Mouse (Mus musculus): ENCODE measurements around the gene Ttc28. TPM values are rescaled to one million over a fixed set of nuclear protein-coding genes. Genes with fewer than 3 reads are reported as not detected.
A peak's percentile ranks its signal among the peaks of the same experiment; 100 is the strongest.

Ttc28 gene
- polyA plus RNA-seq, 1 experiment from 2014 or later, result 5.4 TPM

DNA sequence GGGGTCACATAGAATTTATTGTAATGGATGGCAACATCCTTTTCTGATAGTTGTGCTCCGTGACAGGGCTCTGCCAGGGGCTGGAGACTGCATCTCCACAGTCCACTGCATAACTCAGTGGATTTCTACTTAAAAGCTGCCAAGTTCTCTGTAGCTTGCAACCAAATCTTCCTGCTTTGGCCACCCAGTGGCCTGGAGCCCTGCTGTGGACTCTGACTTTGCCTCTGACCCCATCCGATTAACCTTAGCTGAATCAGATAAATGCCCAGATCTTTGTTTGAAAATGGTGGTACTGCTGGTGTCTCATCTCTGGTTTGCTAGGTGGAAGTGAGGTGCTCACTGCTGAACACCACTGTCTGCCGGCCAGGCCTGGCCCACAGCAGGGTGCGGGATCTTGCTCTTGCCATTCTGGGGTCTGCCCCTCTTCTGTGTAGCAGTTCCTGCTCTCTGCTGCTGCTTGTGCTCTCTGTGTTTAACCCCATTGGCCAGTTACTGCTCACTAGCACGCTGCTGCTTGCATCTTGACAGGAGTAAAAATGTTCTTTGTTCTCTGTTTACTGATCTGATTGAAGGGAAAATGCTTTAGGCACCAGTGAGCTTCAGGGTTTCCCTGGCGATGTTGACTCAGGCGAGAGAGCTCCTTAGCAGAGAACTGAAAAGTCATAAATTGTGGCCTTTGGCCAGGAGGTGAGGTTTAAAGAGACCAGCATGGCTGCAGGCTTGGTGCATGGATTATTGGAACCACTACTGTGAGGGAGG is 219.1 kb downstream of the Ttc28 start:
- H3K9me3 ChIP-seq (ENCODE audit: low read length), result no peaks in the 10 kb centered on the region
- TF ChIP-seq EP300 (IDR thresholded peaks at IDR 0.05) (no peak), CTCF (IDR thresholded peaks at IDR 0.05) (no peak)
- ATAC-seq (peak; percentile 37; the same call in 1 of the 2 replicates), DNase-seq (ENCODE audit: low spot score) (peak; percentile 64)
- no peak overlapping the region for H3K27ac ChIP-seq (ENCODE audit: low read length)
- H3K9ac ChIP-seq (replicated peaks; ENCODE audit: low read depth), result no peak overlapping the region
- peaks cover 7% of the 10 kb centered on the region; the same call in 1 of the 2 replicates for H3K4me1 ChIP-seq (ENCODE audit: insufficient read depth, low read depth, low read length)
- no peak overlapping the region for H3K4me3 ChIP-seq (ENCODE audit: low read depth, low read length)
- no peak overlapping the region for H3K4me2 ChIP-seq (replicated peaks; ENCODE audit: low read depth, low read length)
- H3K36me3 ChIP-seq (ENCODE audit: insufficient read depth, low read length), result peaks cover 2% of the 10 kb centered on the region; the same call in 1 of the 2 replicates
- WGBS, result 48% methylated on average over 7 of the region's 7 CpGs
- H3K27me3 ChIP-seq (replicated peaks; ENCODE audit: insufficient read depth, low read length), result no peaks in the 10 kb centered on the region

DNA sequence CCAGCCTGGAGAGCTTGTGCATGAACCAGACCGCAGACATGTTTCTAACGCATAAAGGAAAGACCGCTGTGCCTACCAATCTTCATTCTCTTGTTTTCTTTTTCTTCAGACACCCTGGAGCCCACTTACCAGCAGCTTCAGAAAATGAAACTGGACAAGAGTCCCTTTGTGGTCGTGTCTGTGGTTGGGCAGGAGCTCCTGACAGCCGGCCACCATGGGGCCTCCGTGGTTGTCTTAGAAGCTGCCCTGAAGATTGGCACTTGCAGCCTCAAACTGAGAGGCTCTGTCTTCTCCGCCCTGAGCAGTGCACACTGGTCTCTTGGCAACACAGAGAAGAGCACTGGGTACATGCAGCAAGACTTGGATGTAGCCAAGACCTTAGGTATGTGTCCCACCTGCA is 221.0 kb downstream of the Ttc28 start:
- Histone ChIP-seq H3K9ac (replicated peaks; ENCODE audit: low read depth) (no peak overlapping the region), H3K4me3 (ENCODE audit: low read depth, low read length) (no peak overlapping the region), H3K27ac (ENCODE audit: low read length) (no peak overlapping the region), H3K27me3 (replicated peaks; ENCODE audit: insufficient read depth, low read length) (no peaks in the 10 kb centered on the region), H3K9me3 (ENCODE audit: low read length) (no peaks in the 10 kb centered on the region), H3K36me3 (ENCODE audit: insufficient read depth, low read length) (peaks cover 2% of the 10 kb centered on the region; the same call in 1 of the 2 replicates), H3K4me2 (replicated peaks; ENCODE audit: low read depth, low read length) (no peak overlapping the region), H3K4me1 (ENCODE audit: insufficient read depth, low read depth, low read length) (peaks cover 7% of the 10 kb centered on the region; the same call in 1 of the 2 replicates)
- no peak for ATAC-seq
- TF ChIP-seq EP300 (IDR thresholded peaks at IDR 0.05) (no peak), CTCF (IDR thresholded peaks at IDR 0.05) (no peak)
- DNase-seq (ENCODE audit: low spot score), result no peak
- WGBS, result 80% methylated on average over 7 of the region's 7 CpGs

DNA sequence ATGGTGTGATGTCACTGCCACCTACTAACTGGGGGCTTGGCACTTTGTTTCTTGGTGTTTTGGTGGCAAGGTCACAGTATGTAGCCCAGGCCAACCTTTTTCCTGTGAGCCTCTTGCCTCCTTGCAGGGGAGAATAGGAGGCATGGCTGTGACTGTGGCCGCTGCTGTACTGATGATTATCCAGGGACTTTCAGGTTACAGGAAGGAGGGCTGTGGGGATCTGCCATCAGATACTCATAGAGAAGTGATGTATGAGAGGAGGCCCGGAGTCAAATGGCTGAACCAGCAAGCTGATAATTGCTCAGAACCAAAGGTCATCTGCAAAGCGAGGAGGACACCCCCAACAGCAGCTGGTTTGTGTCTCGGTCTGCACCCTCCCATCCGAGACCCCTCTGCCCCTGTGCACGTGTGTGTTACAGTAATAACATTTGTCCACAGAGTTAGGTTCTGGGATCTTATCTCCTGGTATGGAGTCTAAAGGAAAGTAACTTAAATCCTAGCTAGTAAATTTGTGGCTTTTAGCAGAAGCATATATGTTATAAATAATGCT is 221.9 kb downstream of the Ttc28 start:
- peaks cover 2% of the 10 kb centered on the region; the same call in 1 of the 2 replicates for H3K36me3 ChIP-seq (ENCODE audit: insufficient read depth, low read length)
- H3K4me1 ChIP-seq (ENCODE audit: insufficient read depth, low read depth, low read length), result peaks cover 7% of the 10 kb centered on the region; the same call in 1 of the 2 replicates
- H3K9ac ChIP-seq (replicated peaks; ENCODE audit: low read depth), result no peak overlapping the region
- ATAC-seq (no peak), DNase-seq (ENCODE audit: low spot score) (no peak)
- no peaks in the 10 kb centered on the region for H3K9me3 ChIP-seq (ENCODE audit: low read length)
- H3K27me3 ChIP-seq (replicated peaks; ENCODE audit: insufficient read depth, low read length), result no peaks in the 10 kb centered on the region
- TF ChIP-seq CTCF (IDR thresholded peaks at IDR 0.05) (no peak), EP300 (IDR thresholded peaks at IDR 0.05) (no peak)
- no peak overlapping the region for H3K4me2 ChIP-seq (replicated peaks; ENCODE audit: low read depth, low read length)
- 59% methylated on average over 6 of the region's 6 CpGs for WGBS
- no peak overlapping the region for H3K4me3 ChIP-seq (ENCODE audit: low read depth, low read length)
- no peak overlapping the region for H3K27ac ChIP-seq (ENCODE audit: low read length)

DNA sequence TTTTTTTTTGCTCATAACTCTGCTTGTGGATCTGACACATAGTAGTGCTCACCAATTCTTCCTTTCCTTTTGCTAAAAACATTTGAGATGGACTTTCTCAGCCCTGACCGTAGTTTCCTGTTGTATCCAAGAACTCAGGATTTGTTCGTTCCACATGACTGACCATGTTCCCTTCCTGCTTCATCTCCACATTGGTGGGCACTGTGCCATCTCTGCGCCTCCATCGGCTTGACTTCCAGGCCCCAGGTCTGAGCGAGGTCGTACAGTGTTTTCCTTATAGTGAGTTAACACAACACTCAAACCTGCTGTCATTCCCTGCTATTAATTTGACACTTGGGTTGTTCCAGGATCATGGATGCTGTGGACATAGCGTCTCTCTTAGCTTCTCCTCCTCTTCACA is 225.2 kb downstream of the Ttc28 start:
- Histone ChIP-seq H3K4me3 (ENCODE audit: low read depth, low read length) (no peak overlapping the region), H3K27ac (ENCODE audit: low read length) (no peak overlapping the region), H3K9ac (replicated peaks; ENCODE audit: low read depth) (no peak overlapping the region), H3K27me3 (replicated peaks; ENCODE audit: insufficient read depth, low read length) (no peaks in the 10 kb centered on the region), H3K36me3 (ENCODE audit: insufficient read depth, low read length) (peaks cover 2% of the 10 kb centered on the region; the same call in 1 of the 2 replicates), H3K4me1 (ENCODE audit: insufficient read depth, low read depth, low read length) (no peaks in the 10 kb centered on the region), H3K4me2 (replicated peaks; ENCODE audit: low read depth, low read length) (no peak overlapping the region), H3K9me3 (ENCODE audit: low read length) (no peaks in the 10 kb centered on the region)
- TF ChIP-seq CTCF (IDR thresholded peaks at IDR 0.05) (no peak), EP300 (IDR thresholded peaks at IDR 0.05) (no peak)
- DNase-seq (ENCODE audit: low spot score) (no peak), ATAC-seq (no peak)
- 75% methylated on average over 7 of the region's 7 CpGs for WGBS

DNA sequence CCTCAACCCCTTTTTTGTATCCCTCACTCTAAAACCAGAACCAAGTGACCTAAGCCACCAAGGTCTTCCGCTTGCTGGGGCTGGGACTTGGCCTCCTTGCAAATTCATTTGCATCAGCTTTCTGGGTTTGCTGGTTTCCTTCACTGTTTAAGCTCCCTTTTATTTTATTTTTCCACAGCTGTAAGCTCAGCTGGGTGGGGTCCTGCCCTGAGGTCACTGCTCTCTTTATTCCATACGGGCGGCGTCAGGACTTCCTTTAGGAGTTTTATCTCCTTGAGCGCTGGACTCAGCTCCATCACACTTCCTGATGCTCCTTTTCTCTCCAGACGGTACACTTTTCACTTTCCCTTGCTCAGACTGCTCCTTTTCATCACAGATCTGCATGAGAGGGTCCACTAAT is 231.8 kb downstream of the Ttc28 start:
- Histone ChIP-seq H3K36me3 (ENCODE audit: insufficient read depth, low read length) (no peaks in the 10 kb centered on the region), H3K9ac (replicated peaks; ENCODE audit: low read depth) (no peak overlapping the region), H3K27ac (ENCODE audit: low read length) (no peak overlapping the region), H3K9me3 (ENCODE audit: low read length) (no peaks in the 10 kb centered on the region), H3K27me3 (replicated peaks; ENCODE audit: insufficient read depth, low read length) (no peaks in the 10 kb centered on the region), H3K4me2 (replicated peaks; ENCODE audit: low read depth, low read length) (no peak overlapping the region), H3K4me3 (ENCODE audit: low read depth, low read length) (no peak overlapping the region), H3K4me1 (ENCODE audit: insufficient read depth, low read depth, low read length) (peaks cover 9% of the 10 kb centered on the region; the same call in 1 of the 2 replicates)
- ATAC-seq, result peak; percentile 55; the same call in 1 of the 2 replicates
- DNase-seq (ENCODE audit: low spot score), result peak; percentile 46
- TF ChIP-seq EP300 (IDR thresholded peaks at IDR 0.05), result no peak
- TF ChIP-seq CTCF (IDR thresholded peaks at IDR 0.05), result no peak
- WGBS, result 61% methylated on average over 6 of the region's 6 CpGs

DNA sequence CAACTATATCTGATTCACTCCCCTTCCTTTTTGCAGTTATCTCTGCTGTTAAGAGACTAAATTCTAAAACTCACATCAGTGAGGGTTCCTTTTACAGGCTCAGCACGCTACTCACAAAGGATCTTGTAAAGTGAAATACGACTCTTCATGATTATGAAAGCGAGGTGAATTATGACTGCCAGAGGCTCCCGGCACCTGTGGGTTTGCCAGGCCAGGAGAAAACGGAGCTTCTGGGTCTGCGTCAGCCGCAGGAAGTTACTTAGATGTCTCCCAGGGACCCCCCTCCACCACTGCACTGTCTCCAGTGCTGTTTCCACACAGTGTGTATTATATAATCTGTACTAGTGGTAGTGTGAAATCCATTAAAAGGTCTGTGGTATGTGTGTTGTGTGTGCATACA is 233.6 kb downstream of the Ttc28 start:
- 61% methylated on average over 7 of the region's 7 CpGs for WGBS
- TF ChIP-seq EP300 (IDR thresholded peaks at IDR 0.05), result no peak
- TF ChIP-seq CTCF (IDR thresholded peaks at IDR 0.05), result no peak
- no peak overlapping the region for H3K4me3 ChIP-seq (ENCODE audit: low read depth, low read length)
- H3K27me3 ChIP-seq (replicated peaks; ENCODE audit: insufficient read depth, low read length), result no peaks in the 10 kb centered on the region
- no peak overlapping the region for H3K27ac ChIP-seq (ENCODE audit: low read length)
- no peaks in the 10 kb centered on the region for H3K9me3 ChIP-seq (ENCODE audit: low read length)
- no peak for ATAC-seq
- no peaks in the 10 kb centered on the region for H3K36me3 ChIP-seq (ENCODE audit: insufficient read depth, low read length)
- H3K9ac ChIP-seq (replicated peaks; ENCODE audit: low read depth), result no peak overlapping the region
- H3K4me2 ChIP-seq (replicated peaks; ENCODE audit: low read depth, low read length), result no peak overlapping the region
- DNase-seq (ENCODE audit: low spot score), result no peak
- peaks cover 9% of the 10 kb centered on the region; the same call in 1 of the 2 replicates for H3K4me1 ChIP-seq (ENCODE audit: insufficient read depth, low read depth, low read length)

Measured in lung, postnatal 0 days (tissue).